Mouse (Mus musculus) common myeloid progenitor, adult 5-6 weeks (primary cell): ENCODE results near the gene Wnt3a. TPM values are rescaled to one million over a fixed set of nuclear protein-coding genes. Genes with fewer than 3 reads are reported as not detected.

Experiments
- ATAC-seq: replicated peaks from 2 replicates; pipeline ENCODE4 v1.8.0; 2016; ENCODE audit warnings: low read depth, mild to moderate bottlenecking, moderate TSS enrichment, inconsistent platforms; ENCODE audit not compliant: poor library complexity, severe bottlenecking
- total RNA-seq: library from RNA; stranded (forward); fragments of 200-1000, 187-1606 nt; gene quantifications from 2 replicates; pipeline ENCODE4 v1.2.3, GENCODE M21; 2017

Gene Wnt3a
- total RNA-seq, 1 experiment from 2014 or later: not detected

- ATAC-seq: no peak
Measured at GRCm38 (mm10) chr11:59265154-59265813, 25.3 kb downstream of the Wnt3a start.

- no peak for ATAC-seq
Measured at GRCm38 (mm10) chr11:59264593-59264992, 26.0 kb downstream of the Wnt3a start.

- peak; percentile 34 for ATAC-seq
Measured at GRCm38 (mm10) chr11:59263870-59264563, 26.5 kb downstream of the Wnt3a start.

- no peak for ATAC-seq
Measured at GRCm38 (mm10) chr11:59262308-59262707, 28.2 kb downstream of the Wnt3a start.

- peak; percentile 71 for ATAC-seq
Measured at GRCm38 (mm10) chr11:59260706-59261493, 29.7 kb downstream of the Wnt3a start.

- ATAC-seq: no peak
Measured at GRCm38 (mm10) chr11:59259647-59260046, 30.9 kb downstream of the Wnt3a start.

GRCm38 (mm10) chr11:59248101-59248500 lies 42.5 kb downstream of the Wnt3a start:
- ATAC-seq: peak; percentile 87

GRCm38 (mm10) chr11:59243856-59244255 lies 46.7 kb downstream of the Wnt3a start:
- no peak for ATAC-seq

- no peak for ATAC-seq
Measured at GRCm38 (mm10) chr11:59241841-59242240, 48.7 kb downstream of the Wnt3a start.

- ATAC-seq: no peak
Measured at GRCm38 (mm10) chr11:59239796-59240195, 50.8 kb downstream of the Wnt3a start.

GRCm38 (mm10) chr11:59239428-59239785 lies 51.1 kb downstream of the Wnt3a start:
- ATAC-seq: no peak

GRCm38 (mm10) chr11:59238525-59239427 lies 51.8 kb downstream of the Wnt3a start:
- ATAC-seq: peak; percentile 86

GRCm38 (mm10) chr11:59232797-59233196 lies 57.8 kb downstream of the Wnt3a start:
- no peak for ATAC-seq

GRCm38 (mm10) chr11:59230144-59230760 lies 60.3 kb downstream of the Wnt3a start:
- peak; percentile 43 for ATAC-seq

- peak; percentile 84 for ATAC-seq
Measured at GRCm38 (mm10) chr11:59228122-59228953, 62.2 kb downstream of the Wnt3a start, which contains the start of gene Arf1. Gene Arf1 (minus strand): TSS chr11:59228270.

- no peak for ATAC-seq
Measured at GRCm38 (mm10) chr11:59227604-59228121, 62.9 kb downstream of the Wnt3a start.

GRCm38 (mm10) chr11:59226787-59227603 lies 63.6 kb downstream of the Wnt3a start:
- ATAC-seq: peak; percentile 19

- no peak for ATAC-seq
Measured at GRCm38 (mm10) chr11:59226251-59226650, 64.3 kb downstream of the Wnt3a start.
